Mouse (Mus musculus) thymus, postnatal 0 days (tissue): ENCODE data around the gene Kat7. TPM values are rescaled to one million over a fixed set of nuclear protein-coding genes. Genes with fewer than 3 reads are reported as not detected.
A peak's percentile ranks its signal among the peaks of the same experiment; 100 is the strongest.

Experiments used
- DNase-seq: peaks from one replicate; pipeline ENCODE4 v3.0.0-alpha.2; 2015; ENCODE audit warnings: low spot score
- polyA plus RNA-seq: library from polyadenylated mRNA; unstranded; fragments of >200 nt; fragmentation: Nextera tagmentation; extraction: Ambion mirVana; gene quantifications from 2 replicates; pipeline ENCODE4 v1.2.1, GENCODE M21; 2015

Gene Kat7
- polyA plus RNA-seq, 1 experiment from 2014 or later: 57.9 TPM

- DNase-seq: no peak
Observed at GRCm38 (mm10) chr11:95291998-95292397, 18.0 kb downstream of the Kat7 start.

- DNase-seq: no peak
Observed at GRCm38 (mm10) chr11:95282331-95282730, 27.7 kb downstream of the Kat7 start.

- no peak for DNase-seq
Observed at GRCm38 (mm10) chr11:95279061-95279659, 30.9 kb downstream of the Kat7 start.

GRCm38 (mm10) chr11:95276056-95276455, 34.0 kb downstream of the Kat7 start:
- DNase-seq: no peak

- DNase-seq: no peak
Observed at GRCm38 (mm10) chr11:95274613-95275012, 35.4 kb downstream of the Kat7 start.

- no peak for DNase-seq
Observed at GRCm38 (mm10) chr11:95273661-95274060, 36.4 kb downstream of the Kat7 start.

GRCm38 (mm10) chr11:95266540-95267245, 43.4 kb downstream of the Kat7 start:
- no peak for DNase-seq

- no peak for DNase-seq
Observed at GRCm38 (mm10) chr11:95264455-95265013, 45.5 kb downstream of the Kat7 start.

GRCm38 (mm10) chr11:95263816-95264454, 46.1 kb downstream of the Kat7 start:
- DNase-seq: no peak

- DNase-seq: peak; percentile 24
Observed at GRCm38 (mm10) chr11:95261178-95261751, 48.8 kb downstream of the Kat7 start, which contains the start of gene Tac4. Tac4 (plus strand) TSS chr11:95261529.

GRCm38 (mm10) chr11:95259088-95259849, 50.8 kb downstream of the Kat7 start:
- DNase-seq: peak; percentile 90

GRCm38 (mm10) chr11:95258490-95258889, 51.6 kb downstream of the Kat7 start:
- DNase-seq: peak; percentile 55

- no peak for DNase-seq
Observed at GRCm38 (mm10) chr11:95257930-95258329, 52.1 kb downstream of the Kat7 start.

GRCm38 (mm10) chr11:95255747-95256146, 54.3 kb downstream of the Kat7 start:
- no peak for DNase-seq

- no peak for DNase-seq
Observed at GRCm38 (mm10) chr11:95254165-95254564, 55.9 kb downstream of the Kat7 start.

GRCm38 (mm10) chr11:95252104-95252503, 57.9 kb downstream of the Kat7 start:
- no peak for DNase-seq

- DNase-seq: peak; percentile 76
Observed at GRCm38 (mm10) chr11:95251295-95251694, 58.8 kb downstream of the Kat7 start.

- DNase-seq: no peak
Observed at GRCm38 (mm10) chr11:95250110-95250509, 59.9 kb downstream of the Kat7 start.

GRCm38 (mm10) chr11:95247065-95247464, 63.0 kb downstream of the Kat7 start:
- no peak for DNase-seq

GRCm38 (mm10) chr11:95245456-95245855, 64.6 kb downstream of the Kat7 start:
- DNase-seq: no peak

GRCm38 (mm10) chr11:95242653-95243052, 67.4 kb downstream of the Kat7 start:
- no peak for DNase-seq
